Comparison of ENCODE assay signal across 12 mouse cellular contexts in the genomic region with DNA sequence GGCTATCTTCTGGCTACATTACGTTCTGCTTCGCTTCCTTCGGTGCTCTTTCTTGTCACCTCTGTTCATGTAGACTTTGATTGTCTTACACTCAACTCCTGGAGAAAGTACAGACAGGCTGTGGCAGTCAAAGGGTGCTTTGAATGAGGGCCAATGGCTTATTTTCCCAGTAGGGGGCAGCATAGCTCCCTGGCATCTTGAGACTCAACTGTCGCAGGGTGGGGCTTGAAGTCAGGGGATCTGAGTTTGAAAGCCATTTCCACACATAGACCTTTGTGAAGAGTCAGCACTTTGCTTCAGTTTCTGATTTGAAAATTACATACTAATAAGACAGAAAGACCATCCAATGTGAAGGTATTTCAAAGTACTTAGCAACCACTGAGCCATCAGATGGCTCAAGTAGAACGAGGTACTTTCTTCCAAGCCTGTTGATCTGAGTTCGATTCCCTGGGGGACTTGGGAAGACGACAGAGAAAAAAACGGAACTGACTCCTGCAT.
DNase-seq lines count a peak whose midpoint lies in the region; ATAC-seq and TF ChIP-seq lines count a peak whose summit lies in the region.
"Had no signal": no experiment of that assay in that cellular context is flagged by ENCODE, and none has a peak within 500 bp of the region (broad histone marks: within the 10 kb centered on the region; RNA-seq: fewer than 3 reads in every experiment).

No protein-coding gene starts in this region.

- TF ChIP-seq CTCF in kidney, adult 2 months (conservative IDR thresholded peaks at IDR 0.05; ENCODE audit: insufficient read depth, insufficient read length, low read depth, low read length), result 0 out of 2 replicates have a peak, but pooled peaks have one; percentile 2

- H3K4me2 ChIP-seq in midbrain, embryonic 11.5 days, result no peak overlapping the region
- H3K4me2 ChIP-seq: forebrain, embryonic 15.5 days; hindbrain, embryonic 14.5 days; limb, embryonic 13.5 days had no signal

- no peak overlapping the region for H3K27ac ChIP-seq in kidney, adult 2 months (ENCODE audit: insufficient read depth, low read depth, low read length)
- H3K27ac ChIP-seq in midbrain, embryonic 11.5 days (ENCODE audit: low read depth, low read length), result no peak overlapping the region
- H3K27ac ChIP-seq: forebrain, embryonic 15.5 days; hindbrain, embryonic 14.5 days; limb, embryonic 13.5 days; midbrain, embryonic 10.5 days had no signal

- 79% methylated on average over 8 of the region's 8 CpGs for WGBS in kidney, adult 2 months
- 86% methylated on average over 8 of the region's 8 CpGs for WGBS in midbrain, embryonic 11.5 days

- no peaks in the 10 kb centered on the region for H3K36me3 ChIP-seq in kidney, adult 2 months (ENCODE audit: control insufficient read depth, insufficient read depth, low read length)
- H3K36me3 ChIP-seq in midbrain, embryonic 11.5 days (ENCODE audit: control insufficient read depth, insufficient read depth, low read length), result no peaks in the 10 kb centered on the region
- H3K36me3 ChIP-seq: forebrain, embryonic 15.5 days; limb, embryonic 13.5 days; midbrain, embryonic 10.5 days had no signal

- intact Hi-C loops in heart, postnatal 36 days (cut with DNase I), result no loop called here

- H3K4me3 ChIP-seq in kidney, adult 2 months (ENCODE audit: insufficient read depth, low read depth, low read length), result no peak overlapping the region
- no peak overlapping the region for H3K4me3 ChIP-seq in midbrain, embryonic 11.5 days (ENCODE audit: low read depth, low read length)
- H3K4me3 ChIP-seq: forebrain, embryonic 15.5 days; limb, embryonic 13.5 days; midbrain, embryonic 10.5 days had no signal

- TF ChIP-seq POLR2A in kidney, adult 2 months (IDR thresholded peaks at IDR 0.05; ENCODE audit: low read depth, low read length), result no peak

- no peaks in the 10 kb centered on the region for H3K27me3 ChIP-seq in kidney, adult 2 months (replicated peaks; ENCODE audit: control insufficient read depth, insufficient read depth, low read length)
- peaks cover 28% of the 10 kb centered on the region for H3K27me3 ChIP-seq in midbrain, embryonic 11.5 days (ENCODE audit: control insufficient read depth, insufficient read depth, low read length)

- H3K4me1 ChIP-seq in kidney, adult 2 months (ENCODE audit: control insufficient read depth, insufficient read depth, low read length), result no peaks in the 10 kb centered on the region
- peaks cover 2% of the 10 kb centered on the region; the same call in 1 of the 2 replicates for H3K4me1 ChIP-seq in midbrain, embryonic 11.5 days (ENCODE audit: control insufficient read depth, insufficient read depth, low read length)

- H3K9me3 ChIP-seq in midbrain, embryonic 11.5 days (ENCODE audit: control insufficient read depth, low read length), result no peaks in the 10 kb centered on the region
- H3K9me3 ChIP-seq: forebrain, embryonic 15.5 days; limb, embryonic 13.5 days had no signal

- no peak overlapping the region for H3K9ac ChIP-seq in midbrain, embryonic 11.5 days (ENCODE audit: low read length)
- H3K9ac ChIP-seq: forebrain, embryonic 15.5 days; hindbrain, embryonic 14.5 days; limb, embryonic 13.5 days had no signal

- DNase-seq in kidney, adult 2 months, result no peak
- no peak for DNase-seq in kidney, postnatal 14 days
- DNase-seq in 416B (ENCODE audit: low read depth) (peak; percentile 46), ES-CJ7 (ENCODE audit: low read depth, low spot score) (peak; percentile 81)
- DNase-seq in lung, postnatal 36 days, result peak; percentile 22
- DNase-seq in midbrain, embryonic 11.5 days (ENCODE audit: low spot score, missing footprints), result no peak
- DNase-seq in heart, postnatal 36 days, result no peak
- DNase-seq: cerebellum, adult 11-12 months had no signal

- ATAC-seq in midbrain, embryonic 11.5 days (ENCODE audit: low FRiP score), result no peak
- ATAC-seq: forebrain, embryonic 15.5 days had no signal

Comparison
In these comparisons a context has a peak if more than half of its experiments do, and no peak if none do; other contexts are left out.
1. DNase-seq: peak in 416B (single experiment), ES-CJ7 (single experiment) and lung, postnatal 36 days (single experiment); none in kidney, adult 2 months (single experiment), kidney, postnatal 14 days (single experiment), midbrain, embryonic 11.5 days (single experiment) and heart, postnatal 36 days (0 of 2).